Mouse (Mus musculus): ENCODE data around the gene Snx19. TPM values are rescaled to one million over a fixed set of nuclear protein-coding genes. Genes with fewer than 3 reads are reported as not detected.
A peak's percentile ranks its signal among the peaks of the same experiment; 100 is the strongest.

Snx19 gene
- polyA plus RNA-seq, 1 experiment from 2014 or later: 25.2 TPM

- no peak for ATAC-seq (ENCODE audit: insufficient number of reproducible peaks, insufficient read depth, low FRiP score, low TSS enrichment)
- Histone ChIP-seq H3K36me3 (peaks cover 57% of the 10 kb centered on the region), H3K4me1 (no peaks in the 10 kb centered on the region), H3K27ac (no peak overlapping the region), H3K9ac (no peak overlapping the region), H3K4me2 (replicated peaks) (no peak overlapping the region), H3K4me3 (no peak overlapping the region), H3K9me3 (no peaks in the 10 kb centered on the region), H3K27me3 (no peaks in the 10 kb centered on the region)
- 83% methylated on average over 14 of the region's 14 CpGs for WGBS
These were observed 18.6 kb downstream of the Snx19 start for GRCm38 (mm10) chr9:30445232-30446085.

GRCm38 (mm10) chr9:30446126-30446525 is 19.2 kb downstream of the Snx19 start:
- H3K36me3 ChIP-seq: peaks cover 53% of the 10 kb centered on the region
- H3K9ac ChIP-seq: no peak overlapping the region
- ATAC-seq (ENCODE audit: insufficient number of reproducible peaks, insufficient read depth, low FRiP score, low TSS enrichment): no peak
- WGBS: 90% methylated on average over 1 of the region's 1 CpGs
- no peaks in the 10 kb centered on the region for H3K27me3 ChIP-seq
- H3K4me1 ChIP-seq: no peaks in the 10 kb centered on the region
- H3K4me3 ChIP-seq: no peak overlapping the region
- H3K9me3 ChIP-seq: no peaks in the 10 kb centered on the region
- no peak overlapping the region for H3K4me2 ChIP-seq (replicated peaks)
- no peak overlapping the region for H3K27ac ChIP-seq

GRCm38 (mm10) chr9:30448459-30448858 is 21.6 kb downstream of the Snx19 start:
- WGBS: 46% methylated on average over 4 of the region's 4 CpGs
- Histone ChIP-seq H3K36me3 (peaks cover 51% of the 10 kb centered on the region), H3K4me3 (no peak overlapping the region), H3K9me3 (no peaks in the 10 kb centered on the region), H3K4me2 (replicated peaks) (no peak overlapping the region), H3K27ac (no peak overlapping the region), H3K27me3 (no peaks in the 10 kb centered on the region), H3K9ac (no peak overlapping the region), H3K4me1 (no peaks in the 10 kb centered on the region)
- 0 out of 2 replicates have a peak, but pooled peaks have one; percentile 22 for ATAC-seq (ENCODE audit: insufficient number of reproducible peaks, insufficient read depth, low FRiP score, low TSS enrichment)

- Histone ChIP-seq H3K9ac (no peak overlapping the region), H3K36me3 (peaks cover 44% of the 10 kb centered on the region), H3K27me3 (no peaks in the 10 kb centered on the region), H3K9me3 (no peaks in the 10 kb centered on the region), H3K4me3 (no peak overlapping the region), H3K4me2 (replicated peaks) (no peak overlapping the region), H3K4me1 (no peaks in the 10 kb centered on the region), H3K27ac (no peak overlapping the region)
- no peak for ATAC-seq (ENCODE audit: insufficient number of reproducible peaks, insufficient read depth, low FRiP score, low TSS enrichment)
- WGBS: 47% methylated on average over 2 of the region's 2 CpGs
These were observed 23.0 kb downstream of the Snx19 start for GRCm38 (mm10) chr9:30449862-30450261.

GRCm38 (mm10) chr9:30450834-30451233 is 23.9 kb downstream of the Snx19 start:
- Histone ChIP-seq H3K36me3 (peaks cover 40% of the 10 kb centered on the region), H3K27ac (no peak overlapping the region), H3K27me3 (no peaks in the 10 kb centered on the region), H3K4me2 (replicated peaks) (no peak overlapping the region), H3K4me3 (no peak overlapping the region), H3K9ac (no peak overlapping the region), H3K9me3 (no peaks in the 10 kb centered on the region), H3K4me1 (no peaks in the 10 kb centered on the region)
- no peak for ATAC-seq (ENCODE audit: insufficient number of reproducible peaks, insufficient read depth, low FRiP score, low TSS enrichment)
- 66% methylated on average over 2 of the region's 2 CpGs for WGBS

DNA sequence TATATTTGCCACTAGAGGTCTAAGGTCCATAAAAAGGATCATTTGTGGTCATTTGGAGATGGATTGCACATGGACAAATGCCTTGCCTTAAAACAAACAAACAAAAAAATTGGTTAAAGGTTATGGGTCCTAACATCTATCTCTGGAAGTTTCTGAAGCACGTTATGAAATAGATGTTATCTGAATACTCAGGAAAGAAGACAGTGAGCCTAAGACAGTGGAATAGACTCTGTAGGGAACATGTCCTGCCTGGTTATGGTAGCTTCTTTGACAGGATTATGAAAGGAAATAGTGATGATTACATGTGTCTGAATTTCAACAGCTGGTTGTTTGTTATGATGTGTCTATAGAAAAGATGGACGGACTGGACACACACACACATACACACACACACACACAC is 27.6 kb downstream of the Snx19 start:
- Histone ChIP-seq H3K9me3 (no peaks in the 10 kb centered on the region), H3K4me2 (replicated peaks) (no peak overlapping the region), H3K27ac (no peak overlapping the region), H3K4me1 (no peaks in the 10 kb centered on the region), H3K4me3 (no peak overlapping the region), H3K27me3 (no peaks in the 10 kb centered on the region), H3K36me3 (peaks cover 21% of the 10 kb centered on the region; the same call in 1 of the 2 replicates), H3K9ac (no peak overlapping the region)
- WGBS: 91% methylated on average over 2 of the region's 2 CpGs
- ATAC-seq (ENCODE audit: insufficient number of reproducible peaks, insufficient read depth, low FRiP score, low TSS enrichment): no peak

DNA sequence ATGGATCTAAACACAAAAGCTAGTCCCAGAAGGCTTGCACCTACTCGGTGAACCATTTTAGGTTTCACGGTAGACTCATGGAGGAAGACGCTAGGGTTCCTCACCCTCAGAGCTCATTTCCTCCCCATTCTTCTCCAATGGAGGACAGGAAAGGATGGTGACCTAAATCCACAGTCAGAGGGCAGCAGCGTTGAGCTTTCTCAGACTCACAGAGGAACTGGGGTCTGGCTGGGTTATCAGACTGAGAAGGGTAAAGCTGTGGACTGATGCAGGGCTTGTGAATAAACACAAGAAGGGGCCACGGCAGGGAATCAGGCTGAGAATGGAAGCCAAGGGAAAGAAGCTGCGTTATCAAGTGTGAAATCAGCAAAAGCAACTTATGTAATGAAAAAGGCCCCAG is 29.3 kb downstream of the Snx19 start:
- Histone ChIP-seq H3K4me3 (no peak overlapping the region), H3K4me2 (replicated peaks) (no peak overlapping the region), H3K9me3 (no peaks in the 10 kb centered on the region), H3K4me1 (no peaks in the 10 kb centered on the region), H3K36me3 (peaks cover 20% of the 10 kb centered on the region; the same call in 1 of the 2 replicates), H3K27ac (no peak overlapping the region), H3K27me3 (no peaks in the 10 kb centered on the region), H3K9ac (no peak overlapping the region)
- no peak for ATAC-seq (ENCODE audit: insufficient number of reproducible peaks, insufficient read depth, low FRiP score, low TSS enrichment)
- 88% methylated on average over 6 of the region's 6 CpGs for WGBS

DNA sequence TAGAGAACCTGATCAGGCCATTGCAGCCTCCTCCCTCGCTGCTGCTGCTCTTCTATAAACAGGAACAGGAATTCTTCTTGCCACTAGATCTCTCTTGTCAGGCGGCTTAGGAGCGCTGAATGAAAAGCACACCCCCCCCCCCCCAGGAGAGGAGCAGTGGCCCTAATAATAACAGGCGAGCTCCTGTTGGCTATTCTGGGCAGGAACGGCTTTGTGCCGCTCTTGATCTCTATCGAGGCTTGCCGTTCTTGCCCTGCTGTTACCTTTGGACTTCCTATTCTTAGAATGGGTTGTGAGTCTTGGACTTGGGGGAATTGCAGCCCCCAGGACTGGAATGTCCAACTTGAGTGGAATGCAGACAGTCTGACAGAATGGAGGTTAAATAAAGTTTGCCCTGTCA is 33.6 kb downstream of the Snx19 start:
- 74% methylated on average over 8 of the region's 8 CpGs for WGBS
- Histone ChIP-seq H3K9me3 (no peaks in the 10 kb centered on the region), H3K27me3 (no peaks in the 10 kb centered on the region), H3K27ac (no peak overlapping the region), H3K9ac (no peak overlapping the region), H3K36me3 (peaks cover 35% of the 10 kb centered on the region), H3K4me2 (replicated peaks) (no peak overlapping the region), H3K4me1 (no peaks in the 10 kb centered on the region), H3K4me3 (no peak overlapping the region)
- ATAC-seq (ENCODE audit: insufficient number of reproducible peaks, insufficient read depth, low FRiP score, low TSS enrichment): no peak

- ATAC-seq (ENCODE audit: insufficient number of reproducible peaks, insufficient read depth, low FRiP score, low TSS enrichment): no peak
- no peaks in the 10 kb centered on the region for H3K27me3 ChIP-seq
- no peak overlapping the region for H3K9ac ChIP-seq
- H3K4me3 ChIP-seq: no peak overlapping the region
- no peak overlapping the region for H3K27ac ChIP-seq
- H3K4me2 ChIP-seq (replicated peaks): no peak overlapping the region
- no peaks in the 10 kb centered on the region for H3K4me1 ChIP-seq
- WGBS: 84% methylated on average over 4 of the region's 4 CpGs
- H3K36me3 ChIP-seq: peaks cover 42% of the 10 kb centered on the region
- H3K9me3 ChIP-seq: no peaks in the 10 kb centered on the region
These were observed 37.8 kb downstream of the Snx19 start for GRCm38 (mm10) chr9:30464661-30465060.

- H3K27me3 ChIP-seq: no peaks in the 10 kb centered on the region
- no peaks in the 10 kb centered on the region for H3K9me3 ChIP-seq
- H3K4me1 ChIP-seq: no peaks in the 10 kb centered on the region
- 47% methylated on average over 4 of the region's 4 CpGs for WGBS
- no peak overlapping the region for H3K27ac ChIP-seq
- H3K4me3 ChIP-seq: no peak overlapping the region
- no peaks in the 10 kb centered on the region for H3K36me3 ChIP-seq
- H3K9ac ChIP-seq: no peak overlapping the region
- no peak overlapping the region for H3K4me2 ChIP-seq (replicated peaks)
- 0 out of 2 replicates have a peak, but pooled peaks have one; percentile 31 for ATAC-seq (ENCODE audit: insufficient number of reproducible peaks, insufficient read depth, low FRiP score, low TSS enrichment)
These were observed 53.1 kb downstream of the Snx19 start for GRCm38 (mm10) chr9:30480043-30480442.

DNA sequence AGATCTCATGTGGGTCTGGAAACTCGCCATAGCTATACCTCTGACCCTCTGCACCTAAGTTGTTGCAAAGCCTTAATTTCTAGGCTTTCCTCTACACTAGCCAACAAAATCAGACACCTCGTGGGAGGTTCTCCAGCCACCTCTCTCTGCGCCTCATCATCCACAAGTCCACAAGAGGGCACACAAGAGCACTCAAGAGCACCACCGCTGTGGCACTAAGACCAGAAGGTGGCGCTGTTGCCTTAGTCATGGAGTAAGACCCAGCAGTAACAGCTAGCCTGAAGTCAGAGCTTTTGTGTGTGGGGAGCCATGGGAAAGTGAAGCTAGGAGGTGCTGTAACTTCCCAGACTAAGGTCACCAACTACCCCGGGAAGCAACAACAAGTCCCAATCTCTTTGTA is 53.6 kb downstream of the Snx19 start:
- H3K9ac ChIP-seq: no peak overlapping the region
- peak; percentile 84; the same call in 1 of the 2 replicates for ATAC-seq (ENCODE audit: insufficient number of reproducible peaks, insufficient read depth, low FRiP score, low TSS enrichment)
- H3K9me3 ChIP-seq: no peaks in the 10 kb centered on the region
- no peaks in the 10 kb centered on the region for H3K27me3 ChIP-seq
- WGBS: 6% methylated on average over 6 of the region's 6 CpGs
- H3K36me3 ChIP-seq: no peaks in the 10 kb centered on the region
- no peak overlapping the region for H3K4me2 ChIP-seq (replicated peaks)
- no peak overlapping the region for H3K27ac ChIP-seq
- no peaks in the 10 kb centered on the region for H3K4me1 ChIP-seq
- H3K4me3 ChIP-seq: no peak overlapping the region

GRCm38 (mm10) chr9:30482116-30482515 is 55.2 kb downstream of the Snx19 start:
- Histone ChIP-seq H3K27me3 (no peaks in the 10 kb centered on the region), H3K9me3 (no peaks in the 10 kb centered on the region), H3K4me3 (no peak overlapping the region), H3K27ac (no peak overlapping the region), H3K4me2 (replicated peaks) (no peak overlapping the region), H3K36me3 (no peaks in the 10 kb centered on the region), H3K9ac (no peak overlapping the region), H3K4me1 (no peaks in the 10 kb centered on the region)
- 89% methylated on average over 4 of the region's 4 CpGs for WGBS
- ATAC-seq (ENCODE audit: insufficient number of reproducible peaks, insufficient read depth, low FRiP score, low TSS enrichment): no peak

All from embryonic facial prominence, embryonic 12.5 days (tissue).